8 mouse cellular contexts compared by ENCODE assay signal in genomic region chr17:94730416-94730815, GRCm38 (mm10). TPM values are rescaled to one million over a fixed set of nuclear protein-coding genes. Genes with fewer than 3 reads are reported as not detected.
DNase-seq lines count a peak whose midpoint lies in the region; ATAC-seq lines count a peak whose summit lies in the region.
"Not testable (repeated sequence)": the region's sequence is repeated elsewhere in the genome, so short reads cannot be mapped to it uniquely, and the experiment has no call there.

No protein-coding gene starts in this region.

- WGBS in midbrain, embryonic 12.5 days = 32% methylated on average over 2 of the region's 2 CpGs

- ATAC-seq in midbrain, embryonic 12.5 days (ENCODE audit: low FRiP score, low read depth) = peak; percentile 48

- not testable (repeated sequence) for H3K27me3 ChIP-seq in midbrain, embryonic 12.5 days; splenic B cell, adult 2 months (ENCODE audit: control insufficient read depth, insufficient read depth, low read length, poor library complexity, severe bottlenecking)

- H3K4me2 ChIP-seq in midbrain, embryonic 12.5 days (replicated peaks) = not testable (repeated sequence)

- H3K9ac ChIP-seq in midbrain, embryonic 12.5 days (replicated peaks) = not testable (repeated sequence)

- peaks cover 21% of the 10 kb centered on the region for H3K36me3 ChIP-seq in midbrain, embryonic 12.5 days
- not testable (repeated sequence) for H3K36me3 ChIP-seq in splenic B cell, adult 2 months (ENCODE audit: control insufficient read depth, insufficient read depth, low read length, poor library complexity, severe bottlenecking)

- H3K27ac ChIP-seq in midbrain, embryonic 12.5 days (replicated peaks) = not testable (repeated sequence)

- not testable (repeated sequence) for H3K4me1 ChIP-seq in midbrain, embryonic 12.5 days

- H3K9me3 ChIP-seq in midbrain, embryonic 12.5 days = not testable (repeated sequence)

- intact Hi-C loops in left cerebral cortex, postnatal 4 days (cut with DNase I) = not testable (repeated sequence)

- DNase-seq in CD4-positive helper T cell, adult 2 months (ENCODE audit: low read depth, low spot score) = peak; percentile 35
- DNase-seq in adrenal gland, postnatal 10 days = peak; percentile 34
- DNase-seq in embryo, embryonic 10.5 days (ENCODE audit: low spot score) = peak; percentile 74
- DNase-seq in gastrocnemius, adult 18-20 months (ENCODE audit: low spot score) = peak; percentile 2
- peak; percentile 32 for DNase-seq in kidney, adult 9 months
- DNase-seq in left cerebral cortex, postnatal 4 days = peak; percentile 30
- peak; percentile 58 for DNase-seq in splenic B cell, adult 2 months (ENCODE audit: low read depth, low spot score)

- H3K4me3 ChIP-seq in midbrain, embryonic 12.5 days = not testable (repeated sequence)

RNA-seq across cellular contexts. Expression of gene Mettl4, which starts 19.4 kb away (rescaled TPM):
- total RNA-seq in adrenal gland, postnatal 10 days (2021) = 10 to 100 TPM; 12.5 to 14.6 TPM
- 1 to 10 TPM; 7.4 to 7.8 TPM for total RNA-seq in gastrocnemius, adult 18-20 months (2021)
- total RNA-seq in left cerebral cortex, postnatal 4 days (2021) = 10 to 100 TPM; 15.6 to 19.5 TPM
- polyA plus RNA-seq in midbrain, embryonic 12.5 days (2016; fragmentation: Nextera tagmentation; extraction: Ambion mirVana) = 31.5 and 34.1 TPM in 2 replicates

Comparison
In these comparisons a context has a peak if more than half of its experiments do, and no peak if none do; other contexts are left out.
1. DNase-seq: peak in every context shown above with its lines; median percentile 74 in embryo, embryonic 10.5 days; 58 in splenic B cell, adult 2 months; 35 in CD4-positive helper T cell, adult 2 months; 34 in adrenal gland, postnatal 10 days; 32 in kidney, adult 9 months; 30 in left cerebral cortex, postnatal 4 days; 2 in gastrocnemius, adult 18-20 months.